Mouse (Mus musculus): Measurements from ENCODE around the gene Gm13212.
"Not testable (repeated sequence)": the region's sequence is repeated elsewhere in the genome, so short reads cannot be mapped to it uniquely, and the experiment has no call there.

- not testable (repeated sequence) for TF ChIP-seq CTCF (IDR thresholded peaks at IDR 0.05; ENCODE audit: low read depth); EP300 (optimal IDR thresholded peaks at IDR 0.05)
These were observed 8.3 kb upstream of the Gm13212 start for GRCm38 (mm10) chr4:145576623-145577022.
